Mouse (Mus musculus): ENCODE results near the gene Rnd2. TPM values are rescaled to one million over a fixed set of nuclear protein-coding genes. Genes with fewer than 3 reads are reported as not detected.

Rnd2 gene
- total RNA-seq, 2 experiments from 2014 or later = 2.9 to 3.6 TPM

Small RNA genes lying within 50 kb of the gene (microRNA-seq; reads per million reads assigned to microRNA genes)
- gene Mir6929 (ENCODE audit: borderline replicate concordance in 2 of 2) = 1.5 to 2.6 reads per million in 2 experiments

Other genes with a start within 250 kb of the Rnd2 start
- 10 to 100 TPM; 17.8 to 18.9 TPM for gene Ezh1, start 238.5 kb upstream of the Rnd2 start, total RNA-seq (2021)
- 10 to 100 TPM; 31.8 to 51.8 TPM for gene Ramp2, start 219.0 kb upstream of the Rnd2 start, total RNA-seq (2021)
- gene Vps25, start 211.3 kb upstream of the Rnd2 start, total RNA-seq (2021) = 10 to 100 TPM; 31.8 to 36.4 TPM
- gene Wnk4, start 204.4 kb upstream of the Rnd2 start, total RNA-seq (2021) = under 1 TPM in 1 of 2 experiments, not detected in 1; 0.48 TPM
- gene Cntd1, start 186.0 kb upstream of the Rnd2 start, total RNA-seq (2021) = under 1 TPM; 0.21 to 0.28 TPM
- 10 to 100 TPM; 67.4 to 68.7 TPM for gene Coa3, start 185.9 kb upstream of the Rnd2 start, total RNA-seq (2021)
- 10 to 100 TPM; 78.2 to 79.6 TPM for gene Becn1, start 162.7 kb upstream of the Rnd2 start, total RNA-seq (2021)
- 10 to 100 TPM; 66.3 to 67.8 TPM for gene Psme3, start 148.8 kb upstream of the Rnd2 start, total RNA-seq (2021)
- 1 to 10 TPM; 1.3 to 1.6 TPM for gene Aoc2, start 139.9 kb upstream of the Rnd2 start, total RNA-seq (2021)
- 10 to 100 TPM in 1 of 2 experiments, 1 to 10 TPM in 1; 5.6 to 22.7 TPM for gene Aoc3, start 134.4 kb upstream of the Rnd2 start, total RNA-seq (2021)
- gene G6pc, start 97.4 kb upstream of the Rnd2 start, total RNA-seq (2021) = not detected
- gene Aarsd1, start 47.4 kb upstream of the Rnd2 start, total RNA-seq (2021) = 10 to 100 TPM; 16.0 to 17.1 TPM
- gene Gm27029, start 40.2 kb upstream of the Rnd2 start, total RNA-seq (2021) = 1 to 10 TPM; 5.8 to 7.1 TPM
- gene Rundc1, start 39.9 kb upstream of the Rnd2 start, total RNA-seq (2021) = 1 to 10 TPM; 6.6 to 7.3 TPM
- gene Ptges3l, start 39.7 kb upstream of the Rnd2 start, total RNA-seq (2021) = 100 to 1,000 TPM; 106 to 110 TPM
- 10 to 100 TPM; 40.6 to 42.5 TPM for gene Rpl27, start 22.7 kb upstream of the Rnd2 start, total RNA-seq (2021)
- 10 to 100 TPM in 1 of 2 experiments, 1 to 10 TPM in 1; 8.5 to 10.8 TPM for gene Ifi35, start 16.6 kb upstream of the Rnd2 start, total RNA-seq (2021)
- 10 to 100 TPM; 13.1 to 19.3 TPM for gene Vat1, start 1.2 kb downstream of the Rnd2 start, total RNA-seq (2021)
- gene Brca1, start 87.0 kb downstream of the Rnd2 start, total RNA-seq (2021) = under 1 TPM; 0.26 to 0.94 TPM
- 10 to 100 TPM; 65.0 to 67.8 TPM for gene Nbr1, start 87.2 kb downstream of the Rnd2 start, total RNA-seq (2021)
- gene Tmem106a, start 117.2 kb downstream of the Rnd2 start, total RNA-seq (2021) = 1 to 10 TPM; 1.1 to 2.5 TPM
- gene Gm11634, start 134.3 kb downstream of the Rnd2 start, total RNA-seq (2021) = not detected
- 10 to 100 TPM; 21.6 to 25.0 TPM for gene Rdm1, start 162.2 kb downstream of the Rnd2 start, total RNA-seq (2021)
- gene Arl4d, start 200.5 kb downstream of the Rnd2 start, total RNA-seq (2021) = 1 to 10 TPM; 5.7 to 5.8 TPM

Data from gastrocnemius, postnatal 25 days (tissue).